Mouse (Mus musculus): ENCODE results near the gene Plcl2.

- TF ChIP-seq GATA1 (IDR thresholded peaks at IDR 0.05; ENCODE audit: borderline replicate concordance, low read length) = no peak
- TF ChIP-seq FLI1 (IDR thresholded peaks at IDR 0.05; ENCODE audit: low read length) = no peak
Measured at GRCm38 (mm10) chr17:50519588-50519987, 10.4 kb downstream of the Plcl2 start.
